Mouse (Mus musculus) embryonic facial prominence, embryonic 15.5 days (tissue): ENCODE measurements around the gene Cdan1. TPM values are rescaled to one million over a fixed set of nuclear protein-coding genes. Genes with fewer than 3 reads are reported as not detected.
"Not testable (repeated sequence)": the region's sequence is repeated elsewhere in the genome, so short reads cannot be mapped to it uniquely, and the experiment has no call there.

ENCODE experiments used
- ATAC-seq: fragments of 200-750 bp; cut with Nextera tagmentation; 2 replicates; pipeline ENCODE4 v1.8.0; 2017; ENCODE audit warnings: low read depth, moderate TSS enrichment; ENCODE audit not compliant: insufficient number of reproducible peaks, low FRiP score, low TSS enrichment
- H3K27ac ChIP-seq: fragments of 300-500 bp; sonication (generic); replicated peaks from 2 replicates; pipeline ENCODE4 v1.5.1; 2015; ENCODE audit warnings: mild to moderate bottlenecking, inconsistent platforms
- H3K27me3 ChIP-seq: fragments of 300-500 bp; sonication (generic); 2 replicates; pipeline ENCODE4 v1.6.1; 2015; ENCODE audit warnings: inconsistent platforms
- H3K36me3 ChIP-seq: fragments of 300-500 bp; sonication (generic); 2 replicates; pipeline ENCODE4 v1.6.1; 2015; ENCODE audit warnings: mild to moderate bottlenecking, inconsistent platforms
- H3K4me1 ChIP-seq: fragments of 300-500 bp; sonication (generic); 2 replicates; pipeline ENCODE4 v1.6.1; 2015; ENCODE audit warnings: inconsistent platforms
- H3K4me2 ChIP-seq: fragments of 300-500 bp; sonication (generic); replicated peaks from 2 replicates; pipeline ENCODE4 v1.6.1; 2015; ENCODE audit warnings: mild to moderate bottlenecking, inconsistent platforms
- H3K4me3 ChIP-seq: fragments of 300-500 bp; sonication (generic); replicated peaks from 2 replicates; pipeline ENCODE4 v1.5.1; 2015; ENCODE audit warnings: mild to moderate bottlenecking, inconsistent platforms
- H3K9ac ChIP-seq: fragments of 300-500 bp; sonication (generic); 2 replicates; pipeline ENCODE4 v1.6.1; 2015; ENCODE audit warnings: inconsistent platforms
- H3K9me3 ChIP-seq: fragments of 300-500 bp; sonication (generic); replicated peaks from 2 replicates; pipeline ENCODE4 v1.6.1; 2016; ENCODE audit warnings: inconsistent platforms
- WGBS: fragments of 180-500 bp; shearing (Covaris S2); methylation state at CpG from one replicate; pipeline ENCODE4 v1.1.7; 2015; 5-methylcytosine and 5-hydroxymethylcytosine counted together
- polyA plus RNA-seq: library from polyadenylated mRNA; unstranded; fragments of >200 nt; fragmentation: Nextera tagmentation; extraction: Ambion mirVana; gene quantifications from 2 replicates; pipeline ENCODE4 v1.2.1, GENCODE M21; 2015

Gene Cdan1
- polyA plus RNA-seq, 1 experiment from 2014 or later, result 6.7 TPM

DNA sequence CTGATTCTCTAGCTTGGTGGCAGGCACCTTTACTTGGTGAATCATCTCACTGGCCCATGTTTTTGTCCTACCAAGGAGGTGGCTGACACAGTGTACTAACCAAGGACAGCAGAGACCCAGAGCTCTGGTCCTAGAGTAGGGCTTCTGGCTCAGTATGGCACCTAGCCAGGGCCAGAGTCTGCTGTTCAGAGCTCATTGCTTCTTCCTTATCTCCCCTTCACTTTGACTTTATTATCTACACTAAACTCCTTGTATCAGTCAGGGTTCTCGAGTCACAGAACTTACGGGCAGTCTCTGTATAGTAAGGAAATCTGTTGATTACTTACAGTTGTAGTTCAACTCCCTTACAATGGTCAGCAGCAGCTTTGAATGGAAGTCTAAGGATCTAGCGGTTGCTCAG, 139.0 kb downstream of the Cdan1 start:
- H3K27ac ChIP-seq, result no peak overlapping the region
- ATAC-seq, result no peak
- peaks cover 46% of the 10 kb centered on the region for H3K36me3 ChIP-seq
- no peak overlapping the region for H3K4me3 ChIP-seq
- H3K9me3 ChIP-seq, result no peaks in the 10 kb centered on the region
- no peak overlapping the region for H3K4me2 ChIP-seq
- H3K4me1 ChIP-seq, result no peaks in the 10 kb centered on the region
- no peak overlapping the region for H3K9ac ChIP-seq
- H3K27me3 ChIP-seq, result no peaks in the 10 kb centered on the region
- WGBS, result 92% methylated on average over 3 of the region's 3 CpGs

DNA sequence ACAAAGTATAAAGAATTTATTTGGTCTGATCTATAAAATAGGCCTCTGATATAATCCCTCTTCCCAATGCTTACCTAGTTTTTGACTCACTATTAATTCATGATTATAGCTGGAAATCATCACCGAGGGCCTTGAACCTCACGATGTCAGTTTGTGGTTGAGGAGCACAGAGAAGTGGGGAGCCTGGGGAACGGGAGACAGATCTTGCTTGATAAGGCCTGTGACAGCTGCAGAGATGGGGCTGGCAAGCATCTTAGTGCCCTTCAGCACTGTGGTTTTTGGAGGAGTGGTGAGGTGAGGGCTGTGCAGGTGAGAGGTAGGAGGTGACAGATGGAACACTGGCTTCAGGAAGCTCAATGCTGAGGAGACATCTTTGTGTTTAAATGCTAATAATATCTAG, 139.8 kb downstream of the Cdan1 start:
- WGBS, result 82% methylated on average over 3 of the region's 3 CpGs

DNA sequence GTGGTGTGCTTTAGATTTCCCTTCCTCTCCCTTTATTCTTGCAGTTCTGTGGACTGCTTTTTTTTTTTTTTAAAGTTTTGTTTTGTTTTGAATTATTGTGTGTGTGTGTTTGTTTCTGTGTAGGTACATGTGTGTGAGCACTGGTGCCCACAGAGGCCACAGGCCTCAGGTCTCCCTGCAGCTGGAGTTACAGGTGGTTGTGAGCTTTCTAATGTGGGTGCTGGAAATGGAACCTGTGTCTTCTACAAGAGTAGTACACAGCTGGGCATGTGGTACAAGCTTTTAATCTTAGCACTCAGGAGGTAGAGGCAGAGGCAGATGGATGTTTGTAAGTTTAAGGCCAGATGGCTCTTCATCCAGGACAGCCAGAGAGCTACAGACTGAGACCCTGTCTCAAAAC, 142.9 kb downstream of the Cdan1 start:
- ATAC-seq, result no peak
- no peaks in the 10 kb centered on the region for H3K9me3 ChIP-seq
- H3K27ac ChIP-seq, result no peak overlapping the region
- H3K27me3 ChIP-seq, result no peaks in the 10 kb centered on the region
- H3K4me2 ChIP-seq, result no peak overlapping the region
- peaks cover 25% of the 10 kb centered on the region for H3K36me3 ChIP-seq
- no peak overlapping the region for H3K9ac ChIP-seq
- no peak overlapping the region for H3K4me3 ChIP-seq
- H3K4me1 ChIP-seq, result no peaks in the 10 kb centered on the region

More for the DNA sequence above, 139.8 kb downstream of the Cdan1 start:
- peaks cover 42% of the 10 kb centered on the region for H3K36me3 ChIP-seq
- no peak overlapping the region for H3K9ac ChIP-seq
- H3K27ac ChIP-seq, result no peak overlapping the region
- H3K4me1 ChIP-seq, result no peaks in the 10 kb centered on the region
- no peaks in the 10 kb centered on the region for H3K9me3 ChIP-seq
- no peaks in the 10 kb centered on the region for H3K27me3 ChIP-seq
- no peak for ATAC-seq
- no peak overlapping the region for H3K4me2 ChIP-seq
- H3K4me3 ChIP-seq, result no peak overlapping the region

DNA sequence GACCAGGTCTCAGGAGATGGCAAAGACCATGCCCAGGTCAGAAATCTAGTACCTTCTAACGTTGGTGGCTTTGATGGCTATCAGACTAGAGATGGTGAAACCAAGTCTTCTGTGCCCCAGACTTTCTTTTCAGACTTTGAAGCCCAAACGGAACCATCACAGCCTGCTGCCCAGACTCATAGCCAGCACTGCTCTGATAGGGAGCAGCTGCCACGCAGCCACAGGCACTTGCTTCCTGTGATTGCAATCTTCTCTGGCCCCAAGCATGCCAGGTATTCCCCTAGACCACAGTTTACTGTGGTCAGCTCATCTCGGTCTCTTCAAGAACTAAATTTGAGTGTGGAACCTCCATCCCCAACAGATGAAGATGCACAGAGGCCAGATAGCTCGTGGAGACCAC, 147.3 kb downstream of the Cdan1 start:
- H3K4me3 ChIP-seq, result no peak overlapping the region
- ATAC-seq, result no peak
- no peaks in the 10 kb centered on the region for H3K4me1 ChIP-seq
- peaks cover 42% of the 10 kb centered on the region; the same call in 1 of the 2 replicates for H3K36me3 ChIP-seq
- H3K9me3 ChIP-seq, result no peaks in the 10 kb centered on the region
- no peak overlapping the region for H3K27ac ChIP-seq
- H3K9ac ChIP-seq, result no peak overlapping the region
- no peaks in the 10 kb centered on the region for H3K27me3 ChIP-seq
- no peak overlapping the region for H3K4me2 ChIP-seq
- 74% methylated on average over 5 of the region's 5 CpGs for WGBS

DNA sequence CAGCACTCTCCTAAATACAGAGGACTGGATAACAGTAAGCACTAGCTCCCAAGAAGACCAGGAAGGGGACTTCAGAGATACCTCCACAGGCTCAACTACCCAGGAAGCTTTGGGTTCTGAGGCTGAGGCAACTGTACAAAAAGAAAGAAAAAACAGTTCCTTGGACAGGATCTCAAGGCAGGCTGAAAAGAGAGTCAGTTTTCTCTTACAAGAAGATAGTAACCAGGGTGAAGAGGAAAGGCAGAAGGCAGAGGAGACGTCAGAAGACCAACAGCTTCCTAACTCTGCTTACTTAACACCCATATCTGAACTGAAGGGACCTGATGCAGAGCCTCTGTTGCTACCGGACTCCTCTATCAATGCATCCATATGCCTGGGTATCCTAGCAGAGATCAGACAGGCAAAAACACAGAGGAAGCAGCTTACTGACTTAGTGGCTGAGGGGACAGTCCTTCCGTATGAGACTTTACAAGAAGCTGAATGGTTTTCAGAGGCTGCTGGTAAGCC, 149.5 kb downstream of the Cdan1 start:
- H3K4me2 ChIP-seq, result no peak overlapping the region
- H3K27me3 ChIP-seq, result no peaks in the 10 kb centered on the region
- no peak for ATAC-seq
- no peaks in the 10 kb centered on the region for H3K9me3 ChIP-seq
- no peaks in the 10 kb centered on the region for H3K4me1 ChIP-seq
- peaks cover 53% of the 10 kb centered on the region for H3K36me3 ChIP-seq
- no peak overlapping the region for H3K9ac ChIP-seq
- WGBS, result 82% methylated on average over 3 of the region's 3 CpGs
- no peak overlapping the region for H3K27ac ChIP-seq
- H3K4me3 ChIP-seq, result no peak overlapping the region

DNA sequence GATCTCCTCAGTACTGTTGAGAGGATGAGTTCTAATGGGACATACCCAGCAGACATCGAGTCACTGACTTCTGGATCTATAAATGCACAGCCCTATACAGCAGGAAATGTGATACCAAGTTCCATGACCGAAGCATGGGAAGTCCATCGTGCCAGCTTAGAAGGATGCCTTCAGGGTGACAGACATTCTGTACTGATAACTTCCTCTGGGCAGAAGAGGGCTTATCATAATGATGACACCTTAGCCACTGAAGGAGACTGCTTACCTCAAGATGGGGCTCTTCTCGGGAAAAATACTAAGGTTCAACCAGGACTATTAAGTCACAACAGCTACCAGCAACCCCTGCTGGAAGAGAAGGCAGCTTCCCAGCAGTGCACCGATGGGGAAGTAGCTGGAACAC, 152.2 kb downstream of the Cdan1 start:
- Histone ChIP-seq H3K9me3 (no peaks in the 10 kb centered on the region), H3K9ac (no peak overlapping the region), H3K27me3 (no peaks in the 10 kb centered on the region), H3K4me3 (no peak overlapping the region), H3K27ac (no peak overlapping the region), H3K4me1 (no peaks in the 10 kb centered on the region), H3K36me3 (peaks cover 48% of the 10 kb centered on the region), H3K4me2 (no peak overlapping the region)
- ATAC-seq, result no peak
- 76% methylated on average over 5 of the region's 5 CpGs for WGBS

DNA sequence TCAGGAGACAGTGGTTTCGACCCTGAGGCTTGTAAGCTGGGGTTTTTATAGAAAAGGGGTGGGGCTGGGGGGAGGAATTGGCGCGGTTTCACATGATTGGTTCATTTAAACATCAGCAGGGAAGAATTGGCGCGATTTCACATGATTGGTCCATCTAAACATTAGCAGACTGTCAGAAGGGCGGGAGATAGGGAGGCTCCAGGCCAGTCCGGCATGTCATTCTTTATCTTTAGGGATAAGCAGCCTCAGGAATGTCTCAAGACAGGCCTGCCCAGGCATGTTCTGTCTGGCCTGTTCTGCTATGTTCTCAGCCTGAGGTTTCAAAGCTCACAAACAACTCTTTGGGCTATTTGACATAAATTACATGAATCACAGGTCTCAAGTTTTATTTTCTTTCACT, 168.8 kb downstream of the Cdan1 start:
- H3K9ac ChIP-seq, ATAC-seq, H3K4me3 ChIP-seq, H3K4me1 ChIP-seq, H3K9me3 ChIP-seq, H3K27me3 ChIP-seq, H3K27ac ChIP-seq, H3K4me2 ChIP-seq: not testable (repeated sequence)
- peaks cover 19% of the 10 kb centered on the region; the same call in 1 of the 2 replicates for H3K36me3 ChIP-seq
- WGBS, result 79% methylated on average over 7 of the region's 7 CpGs

DNA sequence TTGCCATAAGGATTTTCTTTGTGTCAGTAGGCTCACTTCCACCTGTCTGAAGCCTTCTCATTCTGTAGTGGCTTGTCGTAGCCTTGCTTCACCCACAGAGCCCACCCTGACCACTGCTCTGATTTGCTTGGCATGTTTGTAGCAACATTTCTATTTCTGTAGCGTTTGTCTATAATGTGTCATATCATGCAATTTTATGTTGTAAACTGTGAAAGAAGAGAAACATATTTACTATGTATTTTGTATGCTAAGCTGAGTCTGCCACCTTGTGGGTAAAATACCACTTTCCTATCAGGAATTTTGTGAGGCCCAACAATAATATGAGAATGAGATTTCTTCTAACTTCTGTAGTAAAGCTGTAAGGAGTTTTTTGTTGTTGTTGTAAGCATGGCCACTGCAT, 179.7 kb downstream of the Cdan1 start:
- no peak overlapping the region for H3K4me2 ChIP-seq
- H3K9me3 ChIP-seq, result no peaks in the 10 kb centered on the region
- H3K9ac ChIP-seq, result no peak overlapping the region
- H3K27ac ChIP-seq, result no peak overlapping the region
- H3K36me3 ChIP-seq, result peaks cover 14% of the 10 kb centered on the region
- WGBS, result 64% methylated on average over 2 of the region's 2 CpGs
- no peaks in the 10 kb centered on the region for H3K27me3 ChIP-seq
- no peak for ATAC-seq
- no peaks in the 10 kb centered on the region for H3K4me1 ChIP-seq
- H3K4me3 ChIP-seq, result no peak overlapping the region

DNA sequence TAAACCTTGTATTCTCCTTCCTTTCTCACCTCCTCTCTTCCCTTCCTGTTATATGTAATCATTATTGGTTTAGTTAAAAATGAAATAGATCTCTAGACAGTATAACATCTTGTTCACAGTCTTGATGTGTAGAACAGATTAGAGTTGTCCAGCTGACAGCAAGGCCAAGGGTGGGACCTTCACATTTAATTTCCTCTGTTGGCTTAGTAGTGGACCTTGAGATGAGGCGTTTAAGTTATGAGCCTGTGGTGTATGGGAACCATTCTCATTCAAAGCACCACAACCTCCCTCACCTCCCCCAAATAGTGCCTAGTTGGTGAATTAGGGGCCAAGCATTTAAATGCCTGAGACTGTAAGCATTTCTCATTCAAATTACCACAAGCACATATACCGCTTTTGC, 182.5 kb downstream of the Cdan1 start:
- WGBS, result 81% methylated on average over 2 of the region's 2 CpGs
- ATAC-seq, result no peak
- no peak overlapping the region for H3K4me2 ChIP-seq

More for the DNA sequence above, 182.5 kb downstream of the Cdan1 start:
- H3K4me3 ChIP-seq, result no peak overlapping the region
- H3K36me3 ChIP-seq, result peaks cover 7% of the 10 kb centered on the region; the same call in 1 of the 2 replicates
- H3K4me1 ChIP-seq, result no peaks in the 10 kb centered on the region
- no peak overlapping the region for H3K27ac ChIP-seq
- no peaks in the 10 kb centered on the region for H3K9me3 ChIP-seq
- no peak overlapping the region for H3K9ac ChIP-seq
- no peaks in the 10 kb centered on the region for H3K27me3 ChIP-seq

Other genes starting within 250 kb of the Cdan1 start
- gene Haus2, start 240.7 kb downstream of the Cdan1 start, polyA plus RNA-seq, result 20.6 and 22.4 TPM in 2 replicates
- gene Lrrc57, start 240.6 kb downstream of the Cdan1 start, polyA plus RNA-seq, result 24.7 and 26.3 TPM in 2 replicates
- gene Stard9, start 221.0 kb downstream of the Cdan1 start, polyA plus RNA-seq, result 6.7 and 7.3 TPM in 2 replicates
- gene Ttbk2, start 476 bp upstream of the Cdan1 start, polyA plus RNA-seq, result 3.8 and 3.9 TPM in 2 replicates
- 20.7 and 24.2 TPM in 2 replicates for gene Ubr1, start 120.6 kb upstream of the Cdan1 start, polyA plus RNA-seq
- gene Tmem62, start 126.9 kb upstream of the Cdan1 start, polyA plus RNA-seq, result 2.5 and 4.1 TPM in 2 replicates
- gene Ccndbp1, start 158.3 kb upstream of the Cdan1 start, polyA plus RNA-seq, result 40.2 and 43.8 TPM in 2 replicates
- gene Epb42, start 186.9 kb upstream of the Cdan1 start, polyA plus RNA-seq, result 0.26 and 0.69 TPM in 2 replicates
- gene Tgm5, start 235.7 kb upstream of the Cdan1 start, polyA plus RNA-seq, result 3.3 and 3.5 TPM in 2 replicates